Mouse (Mus musculus): ENCODE measurements around the gene Pou6f2. TPM values are rescaled to one million over a fixed set of nuclear protein-coding genes. Genes with fewer than 3 reads are reported as not detected.

Gene Pou6f2
- polyA plus RNA-seq, 1 experiment from 2014 or later = 0.97 TPM

DNA sequence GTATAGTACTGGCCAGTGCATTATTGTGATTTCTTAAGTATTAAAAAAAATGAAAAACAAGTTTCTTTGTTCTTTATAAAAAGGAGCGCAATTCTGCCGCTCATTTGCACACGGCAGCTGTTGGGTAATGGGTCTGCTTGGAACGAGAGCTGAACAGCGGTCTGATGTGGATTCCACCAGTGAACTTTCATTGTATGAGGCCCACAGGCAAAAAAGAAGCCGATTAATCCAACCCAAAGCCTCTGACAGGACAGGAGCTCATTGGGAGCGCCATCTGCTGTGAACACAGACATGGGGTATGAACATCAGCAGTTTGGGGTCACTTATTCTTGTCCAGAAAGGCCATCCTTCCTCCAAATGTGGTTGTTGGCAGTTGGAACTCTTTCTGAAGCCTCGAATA lies 84.9 kb downstream of the Pou6f2 start:
- no peak for ATAC-seq (ENCODE audit: insufficient number of reproducible peaks, insufficient read depth, low FRiP score, low TSS enrichment, low read depth)
- Histone ChIP-seq H3K27ac (peak overlapping the region; percentile 64; the same call in 1 of the 2 replicates), H3K9ac (replicated peaks) (no peak overlapping the region), H3K9me3 (no peaks in the 10 kb centered on the region), H3K36me3 (no peaks in the 10 kb centered on the region), H3K4me3 (replicated peaks) (no peak overlapping the region), H3K4me2 (no peak overlapping the region), H3K27me3 (no peaks in the 10 kb centered on the region), H3K4me1 (replicated peaks) (peaks cover 5% of the 10 kb centered on the region; the same call in 1 of the 2 replicates)
- WGBS = 64% methylated on average over 8 of the region's 8 CpGs

DNA sequence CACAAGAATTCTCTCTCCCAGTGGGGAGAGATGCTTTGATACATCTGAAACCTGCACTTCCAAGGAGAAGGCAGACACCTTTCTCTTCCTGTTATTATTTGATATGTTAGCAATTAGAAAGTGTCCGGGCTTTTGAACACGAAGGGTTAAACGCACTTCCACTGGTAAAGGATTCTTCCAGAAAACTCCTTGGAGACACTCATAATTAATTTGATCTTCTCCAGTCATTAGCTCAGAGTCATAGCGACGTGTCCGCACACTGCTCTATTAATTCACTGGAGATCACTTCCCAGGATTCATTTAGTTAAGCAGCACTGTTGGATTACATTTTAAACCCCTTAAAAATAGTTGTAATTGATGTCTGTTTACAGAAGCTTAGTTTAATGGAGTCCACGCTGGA lies 88.5 kb downstream of the Pou6f2 start:
- no peak for ATAC-seq (ENCODE audit: insufficient number of reproducible peaks, insufficient read depth, low FRiP score, low TSS enrichment, low read depth)
- no peak overlapping the region for H3K4me3 ChIP-seq (replicated peaks)

DNA sequence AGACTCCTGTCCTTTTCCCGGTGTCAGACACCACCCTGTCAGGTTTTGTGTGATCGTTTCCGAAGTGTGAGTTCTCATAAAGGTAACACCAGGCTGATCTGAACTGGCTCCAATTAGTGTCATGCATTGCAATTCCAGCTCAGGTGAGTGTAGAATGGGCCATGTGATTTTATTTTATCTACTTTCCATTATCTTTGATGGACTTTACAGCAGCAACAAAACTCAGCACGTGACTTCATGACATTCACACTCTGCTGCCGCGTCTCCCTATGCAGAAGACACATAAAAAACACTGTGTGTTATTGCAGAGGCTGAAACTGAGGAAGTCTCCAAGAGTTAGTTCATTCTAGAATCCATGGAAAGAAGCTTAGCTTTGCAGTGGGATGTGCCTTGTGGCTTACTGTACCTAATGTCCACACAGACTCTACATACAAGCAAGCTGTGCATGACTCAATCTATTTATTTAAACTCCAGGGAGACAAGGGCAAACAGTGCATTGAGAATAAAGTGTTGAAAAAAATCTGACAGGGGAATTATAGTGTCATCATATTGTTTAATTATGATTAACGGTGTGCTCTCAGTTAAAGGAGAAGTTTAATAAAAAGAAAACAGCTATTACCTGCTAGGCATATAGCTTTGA lies 90.9 kb downstream of the Pou6f2 start:
- no peaks in the 10 kb centered on the region for H3K27me3 ChIP-seq
- WGBS = 77% methylated on average over 7 of the region's 7 CpGs
- no peaks in the 10 kb centered on the region for H3K36me3 ChIP-seq
- ATAC-seq (ENCODE audit: insufficient number of reproducible peaks, insufficient read depth, low FRiP score, low TSS enrichment, low read depth) = no peak
- no peak overlapping the region for H3K9ac ChIP-seq (replicated peaks)
- H3K4me3 ChIP-seq (replicated peaks) = no peak overlapping the region
- no peaks in the 10 kb centered on the region for H3K9me3 ChIP-seq
- H3K27ac ChIP-seq = no peak overlapping the region
- no peaks in the 10 kb centered on the region for H3K4me1 ChIP-seq (replicated peaks)
- H3K4me2 ChIP-seq = no peak overlapping the region

More for the DNA sequence above, 88.5 kb downstream of the Pou6f2 start:
- Histone ChIP-seq H3K36me3 (no peaks in the 10 kb centered on the region), H3K4me1 (replicated peaks) (peaks cover 5% of the 10 kb centered on the region; the same call in 1 of the 2 replicates), H3K27me3 (no peaks in the 10 kb centered on the region), H3K4me2 (no peak overlapping the region), H3K9ac (replicated peaks) (no peak overlapping the region), H3K27ac (no peak overlapping the region), H3K9me3 (no peaks in the 10 kb centered on the region)
- 65% methylated on average over 7 of the region's 7 CpGs for WGBS

DNA sequence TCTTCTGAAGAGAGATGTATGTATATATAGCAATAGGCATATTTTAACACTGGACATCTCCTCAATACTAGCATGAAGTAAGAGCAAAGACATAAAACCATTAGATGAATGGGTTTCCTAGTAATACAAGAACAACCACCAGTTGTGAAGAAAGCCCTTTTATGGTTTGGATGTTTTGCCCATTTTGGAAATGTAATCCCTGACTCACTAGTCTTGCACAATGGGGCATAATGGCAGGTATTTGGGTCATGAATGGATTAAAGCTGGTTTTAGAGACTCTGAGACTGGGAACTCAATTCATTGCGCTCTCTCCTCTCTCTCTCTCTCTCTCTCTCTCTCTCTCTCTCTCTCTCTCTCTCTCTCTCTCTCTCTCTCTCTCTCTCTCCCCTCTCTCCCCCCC lies 97.5 kb downstream of the Pou6f2 start:
- H3K4me2 ChIP-seq = no peak overlapping the region
- H3K9me3 ChIP-seq = no peaks in the 10 kb centered on the region
- H3K36me3 ChIP-seq = no peaks in the 10 kb centered on the region
- no peak for ATAC-seq (ENCODE audit: insufficient number of reproducible peaks, insufficient read depth, low FRiP score, low TSS enrichment, low read depth)
- H3K27me3 ChIP-seq = no peaks in the 10 kb centered on the region
- no peak overlapping the region for H3K9ac ChIP-seq (replicated peaks)
- H3K4me3 ChIP-seq (replicated peaks) = no peak overlapping the region
- WGBS = no CpG with 5 or more reads among the region's 1 CpGs
- no peaks in the 10 kb centered on the region for H3K4me1 ChIP-seq (replicated peaks)
- no peak overlapping the region for H3K27ac ChIP-seq

DNA sequence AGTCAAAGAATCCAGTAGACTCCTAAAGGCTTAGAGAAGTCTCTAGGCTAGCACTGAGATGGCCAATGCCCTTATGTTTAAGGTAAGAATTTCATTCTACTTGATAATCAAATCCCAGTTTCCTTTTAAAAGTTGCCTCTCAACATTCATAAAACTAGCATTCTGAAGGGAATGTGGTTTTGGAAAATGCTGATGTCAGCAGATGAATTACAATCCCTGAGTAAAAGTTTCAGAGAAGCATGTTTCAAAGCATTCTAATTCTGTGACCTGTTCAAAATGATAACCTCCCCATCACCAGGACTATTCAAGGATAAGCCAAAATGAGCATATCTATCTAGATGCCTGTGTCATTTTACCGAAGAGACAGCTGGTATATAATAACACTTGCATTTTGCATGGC lies 104.0 kb downstream of the Pou6f2 start:
- no peak overlapping the region for H3K27ac ChIP-seq
- H3K9ac ChIP-seq (replicated peaks) = no peak overlapping the region
- no peaks in the 10 kb centered on the region for H3K9me3 ChIP-seq
- no peaks in the 10 kb centered on the region for H3K36me3 ChIP-seq
- no peaks in the 10 kb centered on the region for H3K4me1 ChIP-seq (replicated peaks)
- no peak for ATAC-seq (ENCODE audit: insufficient number of reproducible peaks, insufficient read depth, low FRiP score, low TSS enrichment, low read depth)
- no peaks in the 10 kb centered on the region for H3K27me3 ChIP-seq
- H3K4me3 ChIP-seq (replicated peaks) = no peak overlapping the region
- 95% methylated on average over 1 of the region's 1 CpGs for WGBS
- no peak overlapping the region for H3K4me2 ChIP-seq

DNA sequence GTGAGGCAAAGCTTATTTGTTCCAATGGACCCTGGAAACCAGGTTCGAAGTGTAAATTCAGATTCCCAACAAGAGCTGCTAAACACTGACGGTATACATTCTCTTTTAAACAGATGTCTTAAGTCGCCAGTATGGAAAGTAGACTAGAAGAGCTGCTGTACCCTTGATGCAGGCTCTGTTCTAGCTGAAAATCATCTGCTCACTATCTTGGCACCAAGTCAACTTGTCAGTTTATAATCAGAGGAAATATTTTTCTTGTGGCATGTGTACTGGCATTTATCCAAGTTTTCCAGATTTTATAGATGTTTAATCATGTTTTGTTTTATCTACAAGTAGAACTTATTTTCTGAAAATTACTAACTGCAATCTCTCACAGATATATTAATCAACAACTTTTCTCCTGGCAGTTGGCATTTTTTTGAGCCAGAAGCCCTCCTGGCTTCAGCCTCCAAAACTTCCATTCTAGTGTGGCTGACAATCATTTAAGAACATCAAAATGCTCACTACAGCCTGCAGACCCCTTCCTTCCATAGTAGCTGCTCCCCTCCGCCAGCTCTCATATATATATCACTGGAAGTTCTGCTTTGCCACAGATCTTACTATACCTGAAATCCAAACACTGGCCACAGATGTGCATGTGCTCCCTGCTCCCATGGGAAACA lies 107.1 kb downstream of the Pou6f2 start:
- Histone ChIP-seq H3K36me3 (no peaks in the 10 kb centered on the region), H3K9ac (replicated peaks) (no peak overlapping the region), H3K4me1 (replicated peaks) (no peaks in the 10 kb centered on the region), H3K27me3 (no peaks in the 10 kb centered on the region), H3K4me2 (no peak overlapping the region), H3K4me3 (replicated peaks) (no peak overlapping the region), H3K9me3 (no peaks in the 10 kb centered on the region), H3K27ac (no peak overlapping the region)
- 87% methylated on average over 4 of the region's 4 CpGs for WGBS
- no peak for ATAC-seq (ENCODE audit: insufficient number of reproducible peaks, insufficient read depth, low FRiP score, low TSS enrichment, low read depth)

DNA sequence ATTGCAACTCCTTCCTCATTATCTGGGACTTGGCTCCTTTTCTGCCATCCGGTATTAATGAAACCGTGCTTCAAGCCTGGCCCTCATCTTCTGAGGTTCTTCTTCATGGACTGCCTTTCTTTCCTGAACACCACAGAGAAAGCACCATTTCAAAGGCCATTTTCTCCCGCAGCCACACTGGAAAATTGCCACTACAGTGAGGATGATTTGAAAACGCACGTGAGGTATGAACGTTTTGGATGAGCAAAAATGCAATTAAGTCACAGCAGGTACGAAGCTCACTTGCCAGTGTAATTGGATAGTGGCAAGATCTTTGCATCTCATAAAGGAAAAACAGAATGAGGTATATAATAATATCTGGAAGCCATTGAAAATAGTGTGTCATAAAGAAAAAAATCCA lies 110.0 kb downstream of the Pou6f2 start:
- Histone ChIP-seq H3K27me3 (no peaks in the 10 kb centered on the region), H3K9me3 (no peaks in the 10 kb centered on the region), H3K4me2 (no peak overlapping the region), H3K27ac (no peak overlapping the region), H3K4me3 (replicated peaks) (no peak overlapping the region), H3K36me3 (no peaks in the 10 kb centered on the region), H3K9ac (replicated peaks) (no peak overlapping the region), H3K4me1 (replicated peaks) (no peaks in the 10 kb centered on the region)
- ATAC-seq (ENCODE audit: insufficient number of reproducible peaks, insufficient read depth, low FRiP score, low TSS enrichment, low read depth) = no peak
- 85% methylated on average over 7 of the region's 7 CpGs for WGBS

DNA sequence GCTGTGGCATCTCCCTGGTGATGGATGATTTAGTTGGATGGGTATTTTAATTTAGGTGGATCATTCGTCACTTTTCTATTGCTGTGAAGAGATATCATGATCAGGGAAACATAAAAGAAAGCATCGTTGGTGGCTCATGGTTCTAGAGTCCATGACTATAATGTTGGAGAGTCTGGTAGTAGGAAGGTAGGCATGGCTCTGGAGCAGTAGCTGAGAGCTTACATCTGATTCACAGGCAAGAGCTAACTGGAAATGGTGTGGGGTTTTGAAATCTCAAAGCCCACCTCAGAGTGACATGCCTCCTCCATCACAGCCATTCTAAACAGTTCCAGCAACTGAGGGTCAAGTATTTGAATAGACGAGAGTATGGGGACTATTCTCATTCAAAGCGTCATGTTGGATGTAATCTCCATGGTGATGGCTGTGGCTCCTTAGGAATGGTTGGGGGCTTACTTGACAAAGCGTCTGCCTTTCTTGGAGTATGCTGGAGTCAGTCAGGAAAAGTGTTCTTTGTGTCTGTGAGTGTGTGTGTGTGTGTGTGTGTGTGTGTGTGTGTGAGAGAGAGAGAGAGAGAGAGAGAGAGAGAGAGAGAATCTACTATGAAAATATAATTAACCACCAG lies 115.0 kb downstream of the Pou6f2 start:
- H3K27ac ChIP-seq = no peak overlapping the region
- no peak for ATAC-seq (ENCODE audit: insufficient number of reproducible peaks, insufficient read depth, low FRiP score, low TSS enrichment, low read depth)
- no peak overlapping the region for H3K4me2 ChIP-seq
- no peak overlapping the region for H3K9ac ChIP-seq (replicated peaks)
- peaks cover 5% of the 10 kb centered on the region; the same call in 1 of the 2 replicates for H3K4me1 ChIP-seq (replicated peaks)
- no peaks in the 10 kb centered on the region for H3K9me3 ChIP-seq
- H3K36me3 ChIP-seq = no peaks in the 10 kb centered on the region
- 86% methylated on average over 5 of the region's 5 CpGs for WGBS
- H3K27me3 ChIP-seq = no peaks in the 10 kb centered on the region
- no peak overlapping the region for H3K4me3 ChIP-seq (replicated peaks)

DNA sequence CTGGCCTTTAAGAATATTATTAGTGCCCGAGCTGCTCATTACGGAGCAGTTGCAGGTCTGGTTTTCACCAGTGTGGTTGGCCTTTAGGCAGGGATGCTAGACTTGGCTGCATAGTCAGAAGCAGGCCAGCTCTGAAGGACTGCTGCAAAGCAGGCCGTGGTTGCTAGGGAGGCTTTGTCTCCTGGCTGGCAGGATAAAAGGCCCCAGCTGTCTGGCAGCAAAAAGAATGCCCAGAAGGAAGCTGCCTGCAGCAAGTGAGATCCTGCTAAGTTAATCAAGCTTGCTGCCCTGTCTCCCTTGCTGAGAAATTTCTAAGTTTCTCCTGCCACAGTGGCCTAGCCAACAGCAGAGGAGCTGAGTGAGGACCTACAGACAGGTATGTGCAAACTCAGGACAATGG lies 116.4 kb downstream of the Pou6f2 start:
- Histone ChIP-seq H3K4me3 (replicated peaks) (no peak overlapping the region), H3K4me2 (no peak overlapping the region), H3K27me3 (no peaks in the 10 kb centered on the region), H3K27ac (peak overlapping the region; percentile 56; the same call in 1 of the 2 replicates), H3K36me3 (no peaks in the 10 kb centered on the region), H3K9ac (replicated peaks) (no peak overlapping the region), H3K9me3 (no peaks in the 10 kb centered on the region), H3K4me1 (replicated peaks) (peaks cover 5% of the 10 kb centered on the region; the same call in 1 of the 2 replicates)
- no peak for ATAC-seq (ENCODE audit: insufficient number of reproducible peaks, insufficient read depth, low FRiP score, low TSS enrichment, low read depth)
- 33% methylated on average over 3 of the region's 3 CpGs for WGBS

DNA sequence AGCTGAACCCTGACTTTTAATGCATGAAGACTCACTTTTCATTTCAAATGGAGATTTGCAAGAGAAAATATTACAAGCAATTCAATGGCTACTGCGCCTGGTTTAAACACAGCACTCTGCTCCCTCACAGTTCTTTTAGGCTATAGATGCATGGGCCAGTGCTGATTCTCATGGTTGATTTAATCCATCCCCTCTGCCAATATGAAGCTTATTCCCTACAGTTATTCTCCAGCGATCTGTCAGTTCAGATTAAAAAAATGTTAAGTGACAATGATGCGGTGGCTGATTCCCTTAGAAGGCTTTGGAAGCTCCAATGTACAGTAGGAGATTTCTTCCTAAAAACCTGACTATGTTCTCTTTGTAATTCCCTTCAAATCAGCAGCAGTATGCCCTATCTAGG lies 144.4 kb downstream of the Pou6f2 start:
- Histone ChIP-seq H3K27me3 (no peaks in the 10 kb centered on the region), H3K4me3 (replicated peaks) (no peak overlapping the region), H3K4me1 (replicated peaks) (no peaks in the 10 kb centered on the region), H3K9ac (replicated peaks) (no peak overlapping the region), H3K4me2 (no peak overlapping the region), H3K27ac (no peak overlapping the region), H3K9me3 (no peaks in the 10 kb centered on the region), H3K36me3 (no peaks in the 10 kb centered on the region)
- WGBS = 91% methylated on average over 3 of the region's 3 CpGs
- ATAC-seq (ENCODE audit: insufficient number of reproducible peaks, insufficient read depth, low FRiP score, low TSS enrichment, low read depth) = no peak

DNA sequence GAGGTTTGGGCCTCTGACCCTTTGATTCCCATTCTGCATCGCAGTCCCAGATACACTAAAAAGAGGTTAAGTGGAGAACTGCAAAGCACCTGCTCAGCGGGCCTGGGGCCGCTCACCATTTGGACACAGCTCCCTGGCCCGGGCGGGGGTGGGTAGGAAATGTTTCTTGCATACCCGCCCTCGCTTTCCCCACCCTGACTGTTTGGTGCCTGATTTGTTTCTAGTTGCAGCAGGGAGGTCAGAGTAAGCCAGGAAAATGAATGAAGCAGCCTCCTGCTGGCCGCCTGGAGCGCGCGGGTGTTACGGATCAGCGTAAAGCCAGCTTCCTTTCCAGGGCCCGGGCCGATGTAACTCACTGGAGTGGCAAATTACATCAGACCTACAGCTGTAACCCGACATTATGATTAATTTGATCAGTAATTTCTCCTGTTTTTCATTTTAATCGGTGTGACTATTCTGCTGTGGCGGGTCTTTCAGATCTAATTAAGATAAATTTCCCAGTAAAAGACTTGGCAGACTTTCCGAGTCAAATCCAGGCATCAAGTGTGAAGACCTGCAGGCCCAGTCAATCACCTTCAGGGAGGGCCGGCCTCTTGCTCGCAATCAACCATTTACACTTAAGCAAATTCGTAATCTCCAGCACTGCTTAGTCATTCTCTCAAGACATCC lies 178.8 kb downstream of the Pou6f2 start:
- WGBS = 5% methylated on average over 22 of the region's 22 CpGs
- Histone ChIP-seq H3K27me3 (peaks cover 4% of the 10 kb centered on the region; the same call in 1 of the 2 replicates), H3K4me3 (replicated peaks) (no peak overlapping the region; the same call in 1 of the 2 replicates), H3K4me2 (peak overlapping the region; percentile 50), H3K27ac (no peak overlapping the region), H3K9ac (replicated peaks) (no peak overlapping the region), H3K9me3 (no peaks in the 10 kb centered on the region), H3K4me1 (replicated peaks) (no peaks in the 10 kb centered on the region; the same call in 1 of the 2 replicates), H3K36me3 (no peaks in the 10 kb centered on the region)
- no peak; the same call in 1 of the 2 replicates for ATAC-seq (ENCODE audit: insufficient number of reproducible peaks, insufficient read depth, low FRiP score, low TSS enrichment, low read depth)

All from limb, embryonic 12.5 days (tissue).